Mouse (Mus musculus): ENCODE results near the gene Igfbp7. TPM values are rescaled to one million over a fixed set of nuclear protein-coding genes. Genes with fewer than 3 reads are reported as not detected.

Igfbp7 gene
- total and polyA plus RNA-seq, 3 experiments = 0.17 to 0.70 (median 0.35) TPM

GRCm38 (mm10) chr5:77434060-77434459 is 26.2 kb upstream of the Igfbp7 start:
- H3K79me2 ChIP-seq (replicated peaks; ENCODE audit: control insufficient read depth, extremely low read depth, insufficient read depth, poor library complexity, severe bottlenecking) = no peaks in the 10 kb centered on the region
- H3K9me3 ChIP-seq (replicated peaks; ENCODE audit: low read length) = no peaks in the 10 kb centered on the region
- 0 out of 2 replicates have a peak overlapping the region, but pooled peaks have one; percentile 32 for H3K9ac ChIP-seq (ENCODE audit: insufficient read depth, low read depth)
- H3K4me3 ChIP-seq (replicated peaks in 1 of 3; ENCODE audit: low read depth in 2 of 3, low read length in 2 of 3, poor library complexity in 1 of 3) = peak overlapping the region in 1 of 3 experiments; percentile 26
- in situ Hi-C loops (cut with MboI; ENCODE audit: low pct_ligation_motif_present, low pct_unique_long_range_greater_than_20kb, low sequenced_read_pairs) (no loop called here), dilution Hi-C loops (cut with MboI; ENCODE audit: extremely low pct_ligation_motif_present, extremely low pct_unique_long_range_greater_than_20kb, low sequenced_read_pairs) (no loop called here)
- peak overlapping the region; percentile 72 for H3K4me2 ChIP-seq (ENCODE audit: insufficient read depth, low read depth, poor library complexity, severe bottlenecking)
- no peaks in the 10 kb centered on the region for H3K36me3 ChIP-seq (replicated peaks in 1 of 2; ENCODE audit: control insufficient read depth in 1 of 2, insufficient read depth in 1 of 2, low read length in 1 of 2)
- peaks cover 4 to 7% of the 10 kb centered on the region in 2 experiments; a peak in 3 of 4 replicates for H3K4me1 ChIP-seq (ENCODE audit: control insufficient read depth in 1 of 2, insufficient read depth in 2 of 2)
- no peak overlapping the region for H3K27ac ChIP-seq (ENCODE audit: insufficient read depth, low read depth)
- DNase-seq (ENCODE audit: extremely low read depth) = no peak
- no peaks in the 10 kb centered on the region for H3K27me3 ChIP-seq (replicated peaks)
- TF ChIP-seq USF2 (conservative IDR thresholded peaks at IDR 0.05; ENCODE audit: low read depth, low read length) = no peak
- TF ChIP-seq ETS1 (conservative IDR thresholded peaks at IDR 0.05; ENCODE audit: low read depth, low read length) = no peak
- TF ChIP-seq JUN (IDR thresholded peaks at IDR 0.05; ENCODE audit: insufficient read depth, low read depth, low read length) = no peak
- TF ChIP-seq MXI1 (IDR thresholded peaks at IDR 0.05; ENCODE audit: low read depth, low read length) = 0 out of 2 replicates have a peak, but pooled peaks have one; percentile 30
- TF ChIP-seq MAZ (IDR thresholded peaks at IDR 0.05; ENCODE audit: low read depth, low read length) = no peak
- peak; percentile 84 for TF ChIP-seq BHLHE40 (IDR thresholded peaks at IDR 0.05; ENCODE audit: low read depth, low read length)
- TF ChIP-seq ZKSCAN1 (IDR thresholded peaks at IDR 0.05; ENCODE audit: borderline replicate concordance, low read depth, low read length) = no peak
- no peak for TF ChIP-seq RAD21 (IDR thresholded peaks at IDR 0.05; ENCODE audit: low read depth, low read length)
- no peak for TF ChIP-seq IRF4 (IDR thresholded peaks at IDR 0.05; ENCODE audit: low read depth, low read length)
- 0 out of 2 replicates have a peak, but pooled peaks have one; percentile 9 for TF ChIP-seq EP300 (IDR thresholded peaks at IDR 0.05; ENCODE audit: low read length)
- TF ChIP-seq PAX5 (IDR thresholded peaks at IDR 0.05; ENCODE audit: low read length) = no peak
- no peak for TF ChIP-seq ZC3H11A (IDR thresholded peaks at IDR 0.05; ENCODE audit: low read depth, low read length)
- TF ChIP-seq TCF12 (IDR thresholded peaks at IDR 0.05; ENCODE audit: low read depth, low read length) = no peak
- TF ChIP-seq MAX (IDR thresholded peaks at IDR 0.05; ENCODE audit: low read length) = 0 out of 2 replicates have a peak, but pooled peaks have one; percentile 20
- no peak for TF ChIP-seq NELFE (IDR thresholded peaks at IDR 0.05; ENCODE audit: low read depth, low read length)

- Histone ChIP-seq H3K36me3 (replicated peaks in 1 of 2; ENCODE audit: control insufficient read depth in 1 of 2, insufficient read depth in 1 of 2, low read length in 1 of 2) (no peaks in the 10 kb centered on the region), H3K9me3 (replicated peaks; ENCODE audit: low read length) (no peaks in the 10 kb centered on the region), H3K27me3 (replicated peaks) (no peaks in the 10 kb centered on the region), H3K4me2 (ENCODE audit: insufficient read depth, low read depth, poor library complexity, severe bottlenecking) (peak overlapping the region; percentile 72), H3K27ac (ENCODE audit: insufficient read depth, low read depth) (no peak overlapping the region), H3K79me2 (replicated peaks; ENCODE audit: control insufficient read depth, extremely low read depth, insufficient read depth, poor library complexity, severe bottlenecking) (no peaks in the 10 kb centered on the region), H3K4me1 (ENCODE audit: control insufficient read depth in 1 of 2, insufficient read depth in 2 of 2) (peaks cover 4 to 7% of the 10 kb centered on the region in 2 experiments; a peak in 3 of 4 replicates), H3K9ac (ENCODE audit: insufficient read depth, low read depth) (no peak overlapping the region), H3K4me3 (replicated peaks in 1 of 3; ENCODE audit: low read depth in 2 of 3, low read length in 2 of 3, poor library complexity in 1 of 3) (no peak overlapping the region)
- in situ Hi-C loops (cut with MboI; ENCODE audit: low pct_ligation_motif_present, low pct_unique_long_range_greater_than_20kb, low sequenced_read_pairs) (no loop called here), dilution Hi-C loops (cut with MboI; ENCODE audit: extremely low pct_ligation_motif_present, extremely low pct_unique_long_range_greater_than_20kb, low sequenced_read_pairs) (no loop called here)
- no peak for DNase-seq (ENCODE audit: extremely low read depth)
- TF ChIP-seq BHLHE40 (IDR thresholded peaks at IDR 0.05; ENCODE audit: low read depth, low read length) (no peak), EP300 (IDR thresholded peaks at IDR 0.05; ENCODE audit: low read length) (no peak), HCFC1 (IDR thresholded peaks at IDR 0.05; ENCODE audit: low read depth, low read length) (no peak), NELFE (IDR thresholded peaks at IDR 0.05; ENCODE audit: low read depth, low read length) (no peak), PAX5 (IDR thresholded peaks at IDR 0.05; ENCODE audit: low read length) (no peak), CHD1 (IDR thresholded peaks at IDR 0.05; ENCODE audit: low read depth, low read length) (no peak), MEF2A (IDR thresholded peaks at IDR 0.05; ENCODE audit: borderline replicate concordance, low read depth, low read length) (no peak), ZNF384 (IDR thresholded peaks at IDR 0.05; ENCODE audit: low read depth, low read length) (no peak), TBP (conservative IDR thresholded peaks at IDR 0.05; ENCODE audit: low read depth, low read length) (no peak), USF2 (conservative IDR thresholded peaks at IDR 0.05; ENCODE audit: low read depth, low read length) (no peak), RAD21 (IDR thresholded peaks at IDR 0.05; ENCODE audit: low read depth, low read length) (no peak), MXI1 (IDR thresholded peaks at IDR 0.05; ENCODE audit: low read depth, low read length) (no peak), GABPA (IDR thresholded peaks at IDR 0.05; ENCODE audit: insufficient replicate concordance, low read depth, low read length) (no peak), RCOR1 (conservative IDR thresholded peaks at IDR 0.05; ENCODE audit: low read depth, low read length) (no peak)
Observed at GRCm38 (mm10) chr5:77433561-77433960, 25.7 kb upstream of the Igfbp7 start.

Data from CH12.LX (cell line).